Mouse (Mus musculus) lung, postnatal 0 days (tissue): ENCODE measurements around the gene Sorl1. TPM values are rescaled to one million over a fixed set of nuclear protein-coding genes. Genes with fewer than 3 reads are reported as not detected.

ENCODE experiments used
- ATAC-seq: fragments of 200-750 bp; cut with Nextera tagmentation; 2 replicates; pipeline ENCODE4 v1.8.0; 2017; ENCODE audit warnings: moderate library complexity
- DNase-seq: peaks from one replicate; pipeline ENCODE4 v3.0.0-alpha.2; 2016; ENCODE audit warnings: low spot score
- H3K27ac ChIP-seq: fragments of 300-500 bp; sonication (generic); 2 replicates; pipeline ENCODE4 v1.5.1; 2014; ENCODE audit warnings: antibody characterized with exemption, mild to moderate bottlenecking, low read length, mixed read lengths
- H3K27me3 ChIP-seq: fragments of 300-500 bp; sonication (generic); replicated peaks from 2 replicates; pipeline ENCODE4 v1.6.1; 2014; ENCODE audit warnings: low read length, mixed read lengths; ENCODE audit not compliant: insufficient read depth
- H3K36me3 ChIP-seq: fragments of 300-500 bp; sonication (generic); 2 replicates; pipeline ENCODE4 v1.6.1; 2014; ENCODE audit warnings: low read length, mixed read lengths; ENCODE audit not compliant: insufficient read depth
- H3K4me1 ChIP-seq: fragments of 300-500 bp; sonication (generic); 2 replicates; pipeline ENCODE4 v1.6.1; 2014; ENCODE audit warnings: antibody characterized with exemption, low read depth, low read length, mixed read lengths; ENCODE audit not compliant: insufficient read depth
- H3K4me2 ChIP-seq: fragments of 300-500 bp; sonication (generic); replicated peaks from 2 replicates; pipeline ENCODE4 v1.6.1; 2014; ENCODE audit warnings: low read depth, mild to moderate bottlenecking, low read length, moderate library complexity, mixed read lengths
- H3K4me3 ChIP-seq: fragments of 300-500 bp; sonication (generic); 2 replicates; pipeline ENCODE4 v1.5.1; 2014; ENCODE audit warnings: low read depth, low read length
- H3K9ac ChIP-seq: fragments of 300-500 bp; sonication (generic); replicated peaks from 2 replicates; pipeline ENCODE4 v1.6.1; 2014; ENCODE audit warnings: low read depth, mild to moderate bottlenecking
- H3K9me3 ChIP-seq: fragments of 300-500 bp; sonication (generic); 2 replicates; pipeline ENCODE4 v1.6.1; 2016; ENCODE audit warnings: low read length, mixed read lengths
- CTCF ChIP-seq: IDR thresholded peaks from 2 replicates; pipeline ENCODE4 v1.5.1; 2016; ENCODE audit warnings: antibody characterized with exemption, mild to moderate bottlenecking
- EP300 ChIP-seq: IDR thresholded peaks from 2 replicates; pipeline ENCODE4 v1.6.1; 2016; ENCODE audit warnings: antibody characterized with exemption, mild to moderate bottlenecking, control low read depth
- WGBS: fragments of 180-500 bp; shearing (Covaris S2); extraction: QIAGEN DNeasy Blood & Tissue Kit; methylation state at CpG from one replicate; pipeline ENCODE4 v1.1.7; 2014; 5-methylcytosine and 5-hydroxymethylcytosine counted together
- polyA plus RNA-seq: library from polyadenylated mRNA; unstranded; fragments of >200 nt; fragmentation: Nextera tagmentation; extraction: Ambion mirVana; gene quantifications from 2 replicates; pipeline ENCODE4 v1.2.1, GENCODE M21; 2015

The Sorl1 gene
- polyA plus RNA-seq, 1 experiment from 2014 or later: 18.4 TPM

- Histone ChIP-seq H3K4me2 (no peak overlapping the region), H3K9me3 (no peaks in the 10 kb centered on the region), H3K4me1 (no peaks in the 10 kb centered on the region), H3K27me3 (no peaks in the 10 kb centered on the region), H3K4me3 (no peak overlapping the region), H3K27ac (no peak overlapping the region), H3K36me3 (no peaks in the 10 kb centered on the region), H3K9ac (no peak overlapping the region)
- no peak for TF ChIP-seq CTCF
- TF ChIP-seq EP300: no peak
- ATAC-seq (no peak), DNase-seq (no peak)
- 84% methylated on average over 2 of the region's 2 CpGs for WGBS
These were observed 22.4 kb upstream of the Sorl1 start for GRCm38 (mm10) chr9:42146463-42146862.

GRCm38 (mm10) chr9:42141549-42142210, 17.6 kb upstream of the Sorl1 start:
- WGBS: 68% methylated on average over 6 of the region's 6 CpGs
- TF ChIP-seq EP300: no peak
- TF ChIP-seq CTCF: no peak

GRCm38 (mm10) chr9:42138248-42138858, 14.3 kb upstream of the Sorl1 start:
- WGBS: 77% methylated on average over 4 of the region's 4 CpGs
- DNase-seq (no peak), ATAC-seq (no peak)
- Histone ChIP-seq H3K4me3 (no peak overlapping the region), H3K4me1 (no peaks in the 10 kb centered on the region), H3K9ac (no peak overlapping the region), H3K27me3 (no peaks in the 10 kb centered on the region), H3K4me2 (no peak overlapping the region), H3K36me3 (no peaks in the 10 kb centered on the region), H3K9me3 (no peaks in the 10 kb centered on the region), H3K27ac (no peak overlapping the region)
- TF ChIP-seq CTCF (no peak), EP300 (no peak)

More at GRCm38 (mm10) chr9:42141549-42142210, 17.6 kb upstream of the Sorl1 start:
- Histone ChIP-seq H3K4me2 (no peak overlapping the region), H3K27ac (no peak overlapping the region), H3K4me3 (no peak overlapping the region), H3K4me1 (no peaks in the 10 kb centered on the region), H3K36me3 (no peaks in the 10 kb centered on the region), H3K27me3 (no peaks in the 10 kb centered on the region), H3K9me3 (no peaks in the 10 kb centered on the region), H3K9ac (no peak overlapping the region)
- DNase-seq: peak; percentile 31
- no peak for ATAC-seq

GRCm38 (mm10) chr9:42137578-42137977, 13.5 kb upstream of the Sorl1 start:
- WGBS: 47% methylated on average over 5 of the region's 5 CpGs
- H3K27me3 ChIP-seq: no peaks in the 10 kb centered on the region
- TF ChIP-seq EP300: no peak

GRCm38 (mm10) chr9:42130793-42131760, 7.0 kb upstream of the Sorl1 start:
- Histone ChIP-seq H3K27me3 (no peaks in the 10 kb centered on the region), H3K9ac (no peak overlapping the region), H3K4me2 (no peak overlapping the region), H3K9me3 (no peaks in the 10 kb centered on the region), H3K4me1 (no peaks in the 10 kb centered on the region), H3K36me3 (no peaks in the 10 kb centered on the region), H3K4me3 (no peak overlapping the region), H3K27ac (no peak overlapping the region)
- DNase-seq: no peak
- TF ChIP-seq CTCF (no peak), EP300 (no peak)
- ATAC-seq: no peak
- WGBS: 78% methylated on average over 13 of the region's 13 CpGs

More at GRCm38 (mm10) chr9:42137578-42137977, 13.5 kb upstream of the Sorl1 start:
- H3K4me1 ChIP-seq: no peaks in the 10 kb centered on the region
- ATAC-seq (no peak), DNase-seq (no peak)
- no peak overlapping the region for H3K4me3 ChIP-seq
- no peak overlapping the region for H3K9ac ChIP-seq
- no peaks in the 10 kb centered on the region for H3K36me3 ChIP-seq
- no peak overlapping the region for H3K27ac ChIP-seq
- H3K4me2 ChIP-seq: no peak overlapping the region
- H3K9me3 ChIP-seq: no peaks in the 10 kb centered on the region

- DNase-seq (no peak), ATAC-seq (no peak)
- no peak overlapping the region for H3K4me3 ChIP-seq
- no peaks in the 10 kb centered on the region for H3K9me3 ChIP-seq
- no peaks in the 10 kb centered on the region for H3K4me1 ChIP-seq
- no peak overlapping the region for H3K9ac ChIP-seq
- H3K4me2 ChIP-seq: no peak overlapping the region
- H3K27me3 ChIP-seq: no peaks in the 10 kb centered on the region
- H3K36me3 ChIP-seq: no peaks in the 10 kb centered on the region
- no peak overlapping the region for H3K27ac ChIP-seq
- 76% methylated on average over 5 of the region's 5 CpGs for WGBS
- TF ChIP-seq CTCF (no peak), EP300 (no peak)
These were observed 3.9 kb upstream of the Sorl1 start for GRCm38 (mm10) chr9:42127983-42128382.
